Mouse (Mus musculus) neural tube, embryonic 11.5 days (tissue): Measurements from ENCODE around the gene Kncn. TPM values are rescaled to one million over a fixed set of nuclear protein-coding genes. Genes with fewer than 3 reads are reported as not detected.

ENCODE experiments used
- ATAC-seq: fragments of 200-750 bp; cut with Nextera tagmentation; 2 replicates; pipeline ENCODE4 v1.8.0; 2017; ENCODE audit warnings: moderate number of reproducible peaks, mild to moderate bottlenecking, moderate TSS enrichment, moderate library complexity; ENCODE audit not compliant: insufficient read depth, low FRiP score, low TSS enrichment
- DNase-seq: peaks from one replicate; pipeline ENCODE4 v3.0.0-alpha.2; 2015; ENCODE audit warnings: low spot score
- H3K27ac ChIP-seq: fragments of 300-500 bp; sonication (generic); 2 replicates; pipeline ENCODE4 v1.5.1; 2014; ENCODE audit warnings: low read depth, mild to moderate bottlenecking, low read length
- H3K27me3 ChIP-seq: fragments of 300-500 bp; sonication (generic); 2 replicates; pipeline ENCODE4 v1.6.1; 2014; ENCODE audit warnings: mild to moderate bottlenecking, low read length, mixed read lengths; ENCODE audit not compliant: control insufficient read depth, insufficient read depth
- H3K36me3 ChIP-seq: fragments of 300-500 bp; sonication (generic); 2 replicates; pipeline ENCODE4 v1.6.1; 2014; ENCODE audit warnings: mild to moderate bottlenecking, low read length, moderate library complexity, mixed read lengths; ENCODE audit not compliant: control insufficient read depth, insufficient read depth
- H3K4me1 ChIP-seq: fragments of 300-500 bp; sonication (generic); 2 replicates; pipeline ENCODE4 v1.6.1; 2014; ENCODE audit warnings: low read length, mixed read lengths; ENCODE audit not compliant: control insufficient read depth, insufficient read depth
- H3K4me2 ChIP-seq: fragments of 300-500 bp; sonication (generic); 2 replicates; pipeline ENCODE4 v1.6.1; 2014; ENCODE audit warnings: low read depth, mild to moderate bottlenecking, moderate library complexity
- H3K4me3 ChIP-seq: fragments of 300-500 bp; sonication (generic); 2 replicates; pipeline ENCODE4 v1.5.1; 2014; ENCODE audit warnings: low read depth, low read length
- H3K9ac ChIP-seq: fragments of 300-500 bp; sonication (generic); 2 replicates; pipeline ENCODE4 v1.6.1; 2014; ENCODE audit warnings: mild to moderate bottlenecking, low read length
- H3K9me3 ChIP-seq: fragments of 300-500 bp; sonication (generic); 2 replicates; pipeline ENCODE4 v1.6.1; 2016; ENCODE audit warnings: low read length; ENCODE audit not compliant: control insufficient read depth
- whole genome bisulfite sequencing: fragments of 180-500 bp; shearing (Covaris S2); extraction: QIAGEN DNeasy Blood & Tissue Kit; methylation state at CpG from one replicate; pipeline ENCODE4 v1.1.7; 2014; 5-methylcytosine and 5-hydroxymethylcytosine counted together
- polyA plus RNA-seq: library from polyadenylated mRNA; unstranded; fragments of >200 nt; fragmentation: Nextera tagmentation; extraction: Ambion mirVana; gene quantifications from 2 replicates; pipeline ENCODE4 v1.2.1, GENCODE M21; 2014

Kncn gene
- polyA plus RNA-seq, 1 experiment from 2014 or later, result not detected

GRCm38 (mm10) chr4:115935835-115936581, 51.8 kb downstream of the Kncn start:
- Histone ChIP-seq H3K9ac (no peak overlapping the region), H3K4me3 (no peak overlapping the region), H3K27ac (no peak overlapping the region), H3K27me3 (peaks cover 99% of the 10 kb centered on the region), H3K36me3 (no peaks in the 10 kb centered on the region), H3K4me2 (peak overlapping the region; percentile 16; the same call in 1 of the 2 replicates), H3K9me3 (no peaks in the 10 kb centered on the region), H3K4me1 (peaks cover 15% of the 10 kb centered on the region)
- WGBS, result under 1% methylated on average over 36 of the region's 36 CpGs
- ATAC-seq (no peak), DNase-seq (peak; percentile 56)

- under 1% methylated on average over 20 of the region's 20 CpGs for WGBS
- ATAC-seq, result peak; percentile 46; the same call in 1 of the 2 replicates
- no peak overlapping the region for H3K27ac ChIP-seq
- peaks cover 99% of the 10 kb centered on the region for H3K27me3 ChIP-seq
- H3K9ac ChIP-seq, result no peak overlapping the region
- H3K4me3 ChIP-seq, result no peak overlapping the region
- DNase-seq, result peak; percentile 52
- no peaks in the 10 kb centered on the region for H3K9me3 ChIP-seq
- peaks cover 15% of the 10 kb centered on the region for H3K4me1 ChIP-seq
- H3K4me2 ChIP-seq, result 0 out of 2 replicates have a peak overlapping the region, but pooled peaks have one; percentile 16
- H3K36me3 ChIP-seq, result no peaks in the 10 kb centered on the region
Observed at GRCm38 (mm10) chr4:115936646-115937045, 52.4 kb downstream of the Kncn start.

- peak; percentile 48 for DNase-seq
- Histone ChIP-seq H3K9ac (no peak overlapping the region), H3K9me3 (no peaks in the 10 kb centered on the region), H3K4me3 (no peak overlapping the region), H3K27ac (no peak overlapping the region), H3K36me3 (no peaks in the 10 kb centered on the region), H3K4me2 (no peak overlapping the region), H3K27me3 (peaks cover 99% of the 10 kb centered on the region), H3K4me1 (peaks cover 15% of the 10 kb centered on the region)
- ATAC-seq, result no peak
- 2% methylated on average over 19 of the region's 19 CpGs for WGBS
Observed at GRCm38 (mm10) chr4:115937061-115937976, 53.1 kb downstream of the Kncn start.

- ATAC-seq (no peak), DNase-seq (peak; percentile 66)
- H3K9ac ChIP-seq, result no peak overlapping the region
- H3K9me3 ChIP-seq, result no peaks in the 10 kb centered on the region
- H3K4me1 ChIP-seq, result peaks cover 15% of the 10 kb centered on the region
- H3K4me2 ChIP-seq, result peak overlapping the region; percentile 57; the same call in 1 of the 2 replicates
- H3K4me3 ChIP-seq, result no peak overlapping the region
- H3K27me3 ChIP-seq, result peaks cover 99% of the 10 kb centered on the region
- no peaks in the 10 kb centered on the region for H3K36me3 ChIP-seq
- no peak overlapping the region for H3K27ac ChIP-seq
- under 1% methylated on average over 37 of the region's 37 CpGs for WGBS
Observed at GRCm38 (mm10) chr4:115938276-115939160, 54.3 kb downstream of the Kncn start.

Other genes with a start within 250 kb of the Kncn start
- gene Cyp4b1, start 236.7 kb upstream of the Kncn start, polyA plus RNA-seq, result 0.22 TPM in 1 of 2 replicates, not detected in the other
- gene Efcab14, start 146.7 kb upstream of the Kncn start, polyA plus RNA-seq, result 42.3 and 44.7 TPM in 2 replicates
- gene Tex38, start 103.4 kb upstream of the Kncn start, polyA plus RNA-seq, result 0.42 TPM in 1 of 2 replicates, not detected in the other
- 51.1 and 51.4 TPM in 2 replicates for gene Atpaf1, start 99.6 kb upstream of the Kncn start, polyA plus RNA-seq
- 3.2 and 4.1 TPM in 2 replicates for gene Mob3c, start 56.3 kb upstream of the Kncn start, polyA plus RNA-seq
- 21.2 and 25.5 TPM in 2 replicates for gene Mknk1, start 45.2 kb upstream of the Kncn start, polyA plus RNA-seq
- gene 6430628N08Rik, start 6.3 kb downstream of the Kncn start, polyA plus RNA-seq, result not detected in 2 replicates
- 0.38 and 0.77 TPM in 2 replicates for gene Dmbx1, start 55.5 kb downstream of the Kncn start, polyA plus RNA-seq
- gene Faah, start 133.5 kb downstream of the Kncn start, polyA plus RNA-seq, result 1.9 and 2.1 TPM in 2 replicates
- gene Nsun4, start 169.5 kb downstream of the Kncn start, polyA plus RNA-seq, result 21.0 and 21.2 TPM in 2 replicates
- gene Uqcrh, start 190.7 kb downstream of the Kncn start, polyA plus RNA-seq, result 455 and 456 TPM in 2 replicates
- 74.2 and 84.9 TPM in 2 replicates for gene Lrrc41, start 190.9 kb downstream of the Kncn start, polyA plus RNA-seq
- gene Rad54l, start 239.3 kb downstream of the Kncn start, polyA plus RNA-seq, result 43.7 and 44.3 TPM in 2 replicates
- 51.1 and 52.1 TPM in 2 replicates for gene Pomgnt1, start 239.4 kb downstream of the Kncn start, polyA plus RNA-seq